Mouse (Mus musculus): ENCODE measurements around the gene Pparg.

Pparg gene

DNA sequence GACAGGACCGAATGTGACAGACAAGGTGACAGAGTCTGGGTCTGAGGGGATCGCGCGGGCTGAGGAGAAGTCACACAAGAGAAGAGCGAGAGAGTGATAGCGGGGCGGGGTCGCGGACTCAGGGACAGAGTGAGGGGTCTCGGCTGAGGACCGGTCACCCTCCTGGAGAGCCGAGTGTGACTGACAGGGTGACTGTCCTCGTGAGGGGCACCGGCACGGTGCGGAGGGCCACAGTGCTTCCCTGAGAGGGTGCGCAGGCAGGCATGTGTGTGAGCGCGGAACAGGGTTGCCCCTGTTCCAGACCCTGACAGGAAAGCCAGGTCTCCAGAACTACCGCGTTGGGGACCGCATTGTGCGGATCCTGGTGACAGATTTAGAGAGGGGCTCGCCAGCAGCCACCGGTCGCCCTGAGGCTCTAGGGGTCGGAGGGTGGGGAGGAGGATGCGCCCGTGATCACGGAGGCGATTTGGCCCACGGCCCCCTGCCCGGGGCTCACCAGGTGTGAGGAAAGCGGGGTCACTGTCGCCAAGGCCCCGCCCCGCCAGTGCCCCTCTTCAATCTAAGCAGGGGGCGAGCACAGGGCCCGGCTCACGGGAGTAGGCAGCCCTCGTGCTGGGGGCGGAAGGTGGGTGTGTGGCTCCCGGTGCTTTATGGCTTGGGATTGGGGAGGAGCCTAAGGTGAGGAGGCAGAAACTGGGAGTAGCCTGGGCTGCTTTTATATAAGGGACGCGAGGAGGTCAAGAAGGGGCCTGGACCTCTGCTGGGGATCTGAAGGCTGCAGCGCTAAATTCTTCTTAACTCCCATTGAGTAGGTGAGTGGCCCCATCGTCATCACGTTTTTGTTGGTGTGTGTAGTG, 1.1 kb downstream of the Pparg start:
- DNase-seq (ENCODE audit: low read depth, low spot score): peak; percentile 50

DNA sequence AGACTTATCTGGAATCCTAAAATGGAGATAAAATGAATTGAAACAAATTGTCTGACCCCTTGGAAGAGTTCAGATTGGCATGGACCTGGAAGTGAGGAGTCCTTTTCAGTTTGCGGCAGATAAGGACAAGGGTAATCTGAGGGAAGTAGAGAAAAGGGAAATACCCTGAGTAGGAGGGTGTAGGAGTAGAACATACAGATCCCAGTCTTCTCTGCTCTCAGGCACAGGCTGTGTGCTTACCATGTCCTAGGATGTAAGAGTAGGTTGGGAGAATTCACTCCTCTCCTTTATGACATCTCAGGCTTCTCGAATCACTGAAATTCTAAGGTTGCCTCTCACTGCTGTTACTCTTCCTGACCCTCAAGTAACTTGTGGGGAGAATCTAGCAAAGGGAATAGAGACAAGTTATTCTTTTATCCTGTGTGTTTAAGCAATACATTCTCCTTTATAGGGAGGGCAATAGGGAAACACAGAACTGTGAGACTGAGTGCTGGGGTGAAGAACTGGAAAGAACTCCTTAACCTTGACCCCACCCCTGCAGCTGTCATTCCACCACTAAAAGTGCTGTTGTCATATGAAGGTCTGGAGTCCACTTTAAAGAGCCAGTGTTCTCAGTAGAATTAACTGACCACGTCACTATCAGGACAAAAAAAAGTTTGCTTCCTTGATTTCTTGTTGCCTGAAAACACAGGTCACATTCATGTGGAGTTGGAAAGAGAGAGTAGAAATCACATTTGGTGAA, 6.3 kb downstream of the Pparg start:
- DNase-seq (ENCODE audit: low read depth, low spot score): no peak

DNA sequence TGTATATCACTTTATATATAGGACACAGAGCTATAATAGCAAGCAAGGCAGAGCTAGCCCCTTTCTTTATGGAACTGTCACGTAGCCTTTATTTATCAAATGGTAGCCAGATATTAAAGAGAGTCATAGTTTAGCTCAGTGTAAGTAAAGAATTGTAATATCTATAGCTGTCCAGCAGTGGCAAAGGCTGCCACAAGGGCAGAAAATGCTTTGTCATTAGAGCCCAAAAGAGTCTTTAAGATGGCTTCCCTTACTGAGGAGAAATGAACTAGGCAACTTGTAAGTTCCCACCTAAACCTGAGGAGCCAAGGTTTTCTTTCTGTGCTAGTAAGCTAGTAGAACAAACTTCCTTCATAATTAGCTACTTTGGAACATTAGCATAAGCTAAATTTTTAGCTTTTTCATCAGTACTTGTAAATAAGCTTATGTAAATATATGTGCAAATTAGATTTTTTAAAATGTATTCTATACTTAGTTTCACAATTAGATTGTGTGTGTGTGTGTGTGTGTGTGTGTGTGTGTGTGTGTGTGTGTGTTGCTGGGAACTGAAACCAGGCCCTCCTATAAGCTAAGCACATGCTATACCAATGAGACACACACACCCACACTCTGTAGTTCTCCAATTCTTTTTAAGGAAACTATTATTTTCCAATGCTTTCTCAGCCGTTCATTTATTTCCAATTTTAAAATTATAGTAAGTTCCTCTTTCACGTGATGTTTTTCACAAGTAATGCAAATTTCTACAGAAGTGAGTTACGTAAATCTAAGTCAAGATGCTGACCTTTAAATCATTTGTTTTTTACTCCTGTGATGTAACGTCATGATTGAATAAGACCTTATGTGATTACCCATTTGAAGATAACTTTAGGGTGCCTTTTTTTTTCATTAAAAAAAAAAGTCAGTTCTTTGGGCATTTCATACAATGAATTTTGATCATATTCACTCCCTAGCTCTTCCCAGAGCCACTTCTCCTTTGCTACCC, 14.4 kb downstream of the Pparg start:
- DNase-seq (ENCODE audit: low read depth, low spot score): no peak

DNA sequence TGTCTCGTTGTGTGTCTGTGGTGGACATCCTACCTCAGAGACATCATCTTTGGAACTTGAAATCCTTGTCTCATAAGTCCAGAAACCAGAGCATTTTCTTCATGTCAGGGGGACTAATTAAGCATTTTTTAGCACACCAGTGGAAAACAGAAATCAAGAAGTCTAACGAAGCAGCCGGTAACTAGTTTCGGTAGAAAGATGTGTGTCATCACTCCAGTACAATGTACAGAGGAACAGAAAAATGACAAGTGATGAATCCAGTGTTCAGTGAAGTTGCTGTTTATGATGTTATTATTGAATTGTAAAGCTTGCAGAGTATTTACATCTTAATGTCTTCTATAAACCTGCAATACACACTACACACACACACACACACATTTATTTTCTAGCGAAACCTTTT, 19.8 kb downstream of the Pparg start:
- no peak for DNase-seq (ENCODE audit: low read depth, low spot score)

DNA sequence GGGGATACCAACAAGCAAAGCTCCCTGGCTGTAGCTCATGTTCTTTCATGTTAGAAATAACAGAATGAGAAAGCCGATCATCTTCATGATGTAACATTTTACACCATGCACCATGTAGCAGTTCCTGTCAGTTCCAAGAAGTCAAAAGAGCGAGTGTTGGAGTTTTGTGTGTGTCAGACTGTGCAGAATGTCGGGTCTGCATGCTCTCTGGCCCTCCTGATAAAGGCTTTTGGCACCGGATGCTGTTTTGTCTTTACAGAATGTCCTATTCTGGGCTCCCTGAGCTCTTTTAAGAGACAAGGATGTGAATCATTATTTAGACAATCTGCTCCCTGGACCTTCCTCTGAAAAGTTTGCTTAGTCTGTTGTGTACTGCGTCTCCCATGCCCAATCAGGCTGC, 22.0 kb downstream of the Pparg start:
- DNase-seq (ENCODE audit: low read depth, low spot score): no peak

DNA sequence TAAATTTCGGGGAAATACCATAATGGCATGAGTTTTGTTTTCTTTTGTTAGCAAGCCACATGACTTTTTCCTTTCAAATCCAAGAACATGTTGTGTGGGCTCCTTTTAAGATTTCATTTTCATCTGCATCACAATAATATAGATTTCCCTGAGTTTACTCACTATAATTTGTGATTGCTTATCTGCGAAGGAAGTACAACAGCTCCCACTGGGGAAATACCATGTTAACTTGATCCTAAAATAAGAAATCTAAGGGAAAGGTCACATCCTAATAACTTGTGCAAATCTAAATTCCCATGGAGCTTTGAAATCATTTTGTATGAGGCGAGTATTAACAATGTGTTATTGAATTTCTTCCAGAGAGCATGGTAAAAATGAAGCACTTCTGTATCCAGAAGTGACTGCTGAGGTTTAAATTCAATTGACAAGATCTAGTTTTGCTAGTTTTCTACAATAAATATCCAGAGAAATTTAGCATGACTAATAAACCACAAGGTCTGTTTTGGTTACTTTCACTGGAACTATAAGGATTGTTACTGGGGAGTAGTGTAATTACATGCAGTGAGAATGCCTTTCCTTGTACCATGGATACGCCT, 29.3 kb downstream of the Pparg start:
- no peak for DNase-seq (ENCODE audit: low read depth, low spot score)

DNA sequence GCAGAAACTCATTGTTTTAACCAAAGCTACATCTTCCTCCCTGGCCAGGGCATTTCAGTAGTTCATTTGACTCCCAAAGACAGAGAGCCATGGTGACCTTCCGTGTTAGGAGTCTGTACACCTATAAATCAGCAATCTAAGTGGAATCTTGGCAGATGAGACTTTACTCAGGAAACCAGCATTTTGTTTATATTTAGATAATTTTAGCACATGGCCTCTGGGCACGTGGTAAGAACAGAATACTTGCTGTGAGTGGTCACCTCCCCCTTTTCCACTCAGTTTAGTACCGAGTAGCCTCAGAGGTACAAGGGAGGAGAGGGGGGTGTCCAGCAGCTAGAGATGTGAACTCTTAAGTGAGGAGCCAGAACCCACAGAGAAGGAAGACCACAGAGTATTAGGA, 36.2 kb downstream of the Pparg start:
- no peak for DNase-seq (ENCODE audit: low read depth, low spot score)

DNA sequence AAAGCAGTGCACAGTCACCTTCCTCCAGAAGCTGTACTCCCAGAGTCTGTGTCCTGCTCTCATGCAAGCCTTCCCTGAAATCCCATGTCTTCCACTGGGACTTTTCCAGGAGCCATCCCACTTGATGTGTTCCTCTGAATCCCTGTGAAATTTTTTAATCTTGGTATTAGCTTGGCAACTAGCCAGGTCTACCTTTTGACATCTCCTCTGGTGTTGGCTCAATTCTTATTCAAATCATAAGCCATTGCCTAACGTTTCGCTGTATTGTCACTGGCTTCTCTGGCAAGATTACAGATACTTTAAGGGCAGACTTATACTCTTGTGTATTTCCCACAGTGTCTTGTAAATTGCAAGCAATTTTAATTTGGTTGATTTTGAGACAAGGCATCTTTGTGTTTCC, 43.6 kb downstream of the Pparg start:
- no peak for DNase-seq (ENCODE audit: low read depth, low spot score)

DNA sequence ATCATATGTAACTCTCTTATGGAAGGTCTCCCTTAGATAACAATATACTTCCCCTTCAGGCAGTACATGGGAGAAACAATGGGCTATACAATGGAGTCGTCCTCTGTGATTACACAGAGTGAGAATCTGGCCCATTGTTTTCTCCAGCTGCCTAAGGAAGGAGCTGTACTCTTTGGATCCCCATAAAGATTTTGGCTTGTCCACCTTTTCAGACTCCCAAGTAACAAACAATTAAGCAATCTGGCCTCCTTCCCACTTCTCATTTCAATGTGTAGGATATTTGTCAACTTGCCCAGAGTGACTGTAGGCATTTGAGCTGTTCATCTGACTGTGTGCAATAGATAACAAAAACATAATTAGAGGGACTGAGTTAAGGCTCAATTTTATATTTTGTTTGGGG, 50.7 kb downstream of the Pparg start:
- no peak for DNase-seq (ENCODE audit: low read depth, low spot score)

DNA sequence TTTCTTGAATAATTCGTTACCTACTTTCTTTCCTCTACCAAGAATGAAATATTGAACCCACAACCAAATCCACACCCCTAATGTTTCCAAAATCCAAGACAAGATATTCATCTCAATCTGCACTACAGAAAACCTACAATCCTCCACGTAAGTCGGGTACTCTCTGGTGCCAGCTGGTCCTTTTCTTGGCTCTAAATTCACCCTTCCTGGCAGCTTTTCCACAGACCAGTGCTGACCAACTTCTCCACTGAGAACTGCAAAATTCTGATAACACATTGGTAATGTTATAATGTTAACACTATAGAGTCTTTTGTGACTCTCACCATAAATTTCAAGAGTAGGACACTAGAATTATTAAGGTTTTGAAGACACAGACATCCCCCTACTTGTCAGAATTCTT, 57.4 kb downstream of the Pparg start:
- no peak for DNase-seq (ENCODE audit: low read depth, low spot score)

DNA sequence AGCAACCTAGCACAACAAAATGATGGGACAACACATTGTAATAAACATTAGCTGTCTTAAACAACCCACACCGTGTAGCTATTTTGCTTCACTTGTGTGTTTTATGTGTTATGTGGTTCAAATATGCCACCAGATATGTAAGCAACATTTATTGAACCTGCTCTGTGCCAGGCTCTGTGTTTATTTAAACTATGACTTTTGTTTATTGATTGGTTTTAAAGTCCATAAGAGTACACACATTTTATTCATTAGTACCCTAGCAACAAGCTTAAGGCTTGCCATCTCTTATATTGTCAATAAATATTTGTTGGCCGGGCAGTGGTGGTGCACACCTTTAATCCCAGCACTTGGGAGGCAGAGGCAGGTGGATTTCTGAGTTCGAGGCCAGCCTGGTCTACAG, 58.2 kb downstream of the Pparg start:
- no peak for DNase-seq (ENCODE audit: low read depth, low spot score)

DNA sequence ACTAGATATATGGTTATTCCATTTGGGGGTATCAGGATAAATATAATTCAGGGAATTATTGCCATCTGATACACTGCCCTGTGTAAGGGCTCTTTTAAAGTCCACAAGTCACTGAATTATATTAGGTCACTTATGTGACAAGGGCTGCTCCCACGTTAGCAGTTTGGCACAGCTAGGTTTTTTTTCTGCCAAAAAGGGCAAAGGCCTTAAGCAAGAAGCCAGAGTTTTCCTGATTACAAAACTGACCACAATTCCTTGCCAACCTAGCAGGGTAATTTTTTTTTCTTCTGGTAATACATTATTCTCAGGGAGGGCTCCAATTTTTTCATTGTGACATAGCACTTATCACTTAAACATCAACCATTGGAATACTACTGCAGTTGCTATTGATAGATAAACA, 60.2 kb downstream of the Pparg start:
- DNase-seq (ENCODE audit: low read depth, low spot score): no peak

DNA sequence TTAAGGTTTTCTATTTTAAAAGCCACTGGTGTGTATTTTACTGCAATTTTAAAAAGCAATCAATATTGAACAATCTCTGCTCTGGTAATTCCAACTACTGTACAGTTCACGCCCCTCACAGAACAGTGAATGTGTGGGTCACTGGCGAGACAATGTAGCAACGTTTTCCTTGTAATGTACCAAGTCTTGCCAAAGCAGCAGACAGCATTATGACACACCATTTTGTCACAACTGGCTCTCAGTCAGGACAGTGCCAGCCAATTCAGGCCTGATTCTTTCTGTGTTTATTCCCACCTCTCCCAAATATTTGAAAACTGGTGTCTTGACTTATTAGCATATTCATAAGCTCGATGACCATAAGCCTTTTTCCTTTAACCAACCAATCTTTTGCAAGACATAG, 60.9 kb downstream of the Pparg start:
- DNase-seq (ENCODE audit: low read depth, low spot score): no peak

DNA sequence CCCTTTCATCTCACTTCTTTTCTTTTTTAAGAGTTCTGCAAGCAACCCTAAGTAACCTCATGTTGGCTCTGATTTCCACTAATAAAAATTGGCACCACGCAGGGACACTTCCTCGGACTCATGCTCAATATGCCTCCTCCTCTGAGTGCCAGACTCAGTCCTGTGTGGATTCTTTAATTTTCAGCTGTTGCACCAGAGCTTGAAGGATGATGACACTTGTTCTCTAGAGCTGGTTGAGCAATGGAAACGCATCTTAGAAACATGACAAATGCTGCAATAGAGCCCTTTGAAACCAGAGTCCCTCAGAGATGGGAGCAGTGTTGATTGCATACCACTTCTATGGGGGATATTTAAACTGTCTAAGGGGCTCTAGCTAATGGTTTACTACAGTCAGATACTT, 63.7 kb downstream of the Pparg start:
- DNase-seq (ENCODE audit: low read depth, low spot score): no peak

DNA sequence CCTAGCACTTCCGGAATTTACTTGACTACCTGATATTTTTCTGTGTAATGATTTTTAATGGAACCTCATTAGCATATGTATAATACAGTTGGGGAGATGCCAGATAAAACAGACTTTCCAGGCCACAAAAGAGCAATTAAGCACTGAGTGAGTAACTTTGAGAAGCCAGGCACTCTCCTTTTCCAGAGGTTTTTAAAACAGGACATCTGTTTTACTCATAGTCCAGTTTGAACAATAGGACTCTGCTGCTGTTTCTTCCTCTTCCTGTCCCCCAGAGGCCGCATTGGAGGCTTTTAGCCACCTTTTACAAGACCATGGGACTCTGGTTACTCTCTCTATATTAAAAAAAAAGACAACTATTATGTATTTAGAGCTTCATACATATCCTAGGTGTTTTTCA, 72.0 kb downstream of the Pparg start:
- no peak for DNase-seq (ENCODE audit: low read depth, low spot score)

DNA sequence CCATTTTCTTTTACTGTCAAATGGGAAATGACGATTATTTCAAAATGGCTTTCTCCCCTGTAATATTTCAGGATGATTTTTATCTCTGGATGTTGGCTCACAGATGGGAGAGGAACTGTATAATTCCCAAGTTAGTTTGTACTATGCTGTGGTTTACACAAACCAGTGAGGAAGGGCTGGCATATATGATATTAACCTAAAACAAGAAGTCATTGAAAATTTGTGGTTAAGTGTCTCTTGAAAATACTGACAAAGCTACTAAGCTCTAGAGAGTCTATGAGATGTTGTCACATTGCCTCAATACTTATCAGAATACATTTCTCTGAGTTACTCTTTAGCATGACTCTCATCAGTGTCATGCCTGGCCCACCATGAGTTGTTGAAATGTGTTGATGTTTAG, 73.3 kb downstream of the Pparg start:
- DNase-seq (ENCODE audit: low read depth, low spot score): no peak

DNA sequence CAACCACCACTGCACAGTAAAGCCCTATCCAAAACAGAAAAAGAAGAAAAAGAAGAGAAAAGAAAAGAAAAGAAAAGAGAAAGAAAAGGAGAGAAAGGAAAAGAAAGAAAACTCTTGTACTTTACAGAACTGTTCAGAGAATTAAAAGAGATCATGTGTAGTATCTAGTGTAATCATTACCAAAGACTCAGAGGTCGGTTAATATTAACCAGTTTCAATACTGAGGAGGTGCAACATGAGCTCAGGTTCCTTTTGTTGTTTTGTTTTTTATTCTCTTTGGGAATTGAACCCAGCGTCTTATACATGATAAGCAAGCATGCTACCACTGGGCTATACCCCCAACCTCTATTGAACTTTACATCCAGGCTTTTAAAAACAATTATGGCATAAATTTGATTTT, 74.1 kb downstream of the Pparg start:
- DNase-seq (ENCODE audit: low read depth, low spot score): no peak

DNA sequence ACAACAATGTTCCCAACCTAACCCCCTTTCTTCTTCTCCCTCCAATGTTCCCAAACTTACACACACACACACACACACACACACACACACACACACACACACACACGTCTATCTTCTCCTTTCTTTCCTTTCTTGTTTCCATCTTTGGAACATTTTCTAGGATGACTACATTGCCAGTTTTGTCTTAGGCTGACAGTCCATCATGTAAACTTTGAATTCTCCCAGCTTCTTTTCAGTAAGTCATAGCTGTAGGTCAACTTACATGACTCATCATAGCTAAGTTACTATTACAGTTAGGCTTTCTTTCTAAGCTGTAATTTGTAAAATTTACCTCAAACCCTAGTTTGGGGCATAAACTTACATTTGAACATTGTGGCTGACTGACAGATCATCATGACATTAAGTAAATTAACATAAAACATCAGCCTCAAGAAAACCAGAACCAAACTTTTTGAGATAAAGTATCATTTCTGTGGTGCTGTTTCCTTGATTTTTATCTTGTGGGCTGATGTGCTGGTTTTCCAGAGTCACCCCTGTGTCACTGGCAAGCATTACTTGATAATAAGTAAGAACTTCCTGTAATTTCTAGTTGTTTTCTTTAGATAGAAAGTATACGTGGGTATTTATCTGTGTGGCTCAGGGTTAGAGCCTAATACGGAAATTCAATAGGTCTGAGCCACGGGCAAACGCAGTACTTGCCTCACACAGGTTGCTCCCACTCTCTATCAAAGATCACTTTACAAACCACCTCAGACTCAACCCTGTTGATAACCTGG, 79.7 kb downstream of the Pparg start:
- no peak for DNase-seq (ENCODE audit: low read depth, low spot score)

DNA sequence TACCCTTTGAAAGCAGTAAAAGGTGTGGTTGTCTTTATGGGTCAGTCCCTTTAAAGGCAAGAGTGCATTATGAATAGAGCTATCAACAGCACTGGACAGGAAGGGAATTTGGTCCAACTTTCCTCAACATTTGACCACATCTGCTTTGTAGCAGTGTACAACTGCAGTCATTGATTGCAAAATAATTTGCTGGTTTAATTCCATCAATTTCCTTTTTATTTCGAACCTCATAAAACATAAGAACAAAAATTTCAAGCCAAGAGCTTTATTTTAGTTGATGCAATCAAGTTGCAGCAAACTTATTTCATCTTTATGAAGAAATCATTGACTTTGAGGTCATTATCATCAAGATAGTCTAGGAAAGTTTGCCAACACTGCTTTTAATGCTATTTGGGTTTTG, 91.8 kb downstream of the Pparg start:
- DNase-seq (ENCODE audit: low read depth, low spot score): no peak

DNA sequence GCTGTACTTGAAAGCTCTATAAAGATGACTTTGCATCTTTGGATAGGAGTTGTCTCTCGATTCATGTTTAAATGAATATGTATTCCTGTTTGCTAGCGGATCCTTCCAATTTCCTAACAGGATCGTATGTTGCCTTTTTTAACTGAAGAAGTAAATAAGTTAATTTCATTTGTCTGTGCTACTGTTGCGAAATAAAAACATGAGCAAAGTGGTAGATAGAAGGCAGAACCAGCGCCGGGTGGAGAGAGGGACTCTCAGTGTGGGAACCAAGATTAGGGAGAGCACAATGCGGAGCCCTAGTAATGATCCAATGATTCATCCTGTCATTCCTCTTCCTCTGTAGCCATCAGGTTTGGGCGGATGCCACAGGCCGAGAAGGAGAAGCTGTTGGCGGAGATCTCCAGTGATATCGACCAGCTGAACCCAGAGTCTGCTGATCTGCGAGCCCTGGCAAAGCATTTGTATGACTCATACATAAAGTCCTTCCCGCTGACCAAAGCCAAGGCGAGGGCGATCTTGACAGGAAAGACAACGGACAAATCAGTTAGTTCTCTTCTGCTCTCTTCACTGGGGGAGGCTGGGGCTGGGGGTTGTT, 102.1 kb downstream of the Pparg start:
- DNase-seq (ENCODE audit: low read depth, low spot score): no peak

Data from R1 (cell line).